In genomic region chr4:155892438-155893211, GRCm38 (mm10) we compare ENCODE assay signal across 8 mouse cellular contexts. TPM values are rescaled to one million over a fixed set of nuclear protein-coding genes. Genes with fewer than 3 reads are reported as not detected.
A peak's percentile ranks its signal among the peaks of the same experiment; 100 is the strongest.
DNase-seq lines count a peak whose midpoint lies in the region; TF ChIP-seq lines count a peak whose summit lies in the region.

No protein-coding gene starts in this region.

- DNase-seq in right cerebral cortex, adult 2 months (ENCODE audit: low spot score in 2 of 2): peak; percentile 36 to 41
- DNase-seq in right cerebral cortex, adult 18-20 months: no peak
- DNase-seq in brain, embryonic 14.5 days (ENCODE audit: low read depth): peak; percentile 56
- DNase-seq in frontal cortex, postnatal 14 days (ENCODE audit: low spot score in 2 of 2): peak; percentile 27 to 34
- DNase-seq in kidney, postnatal 36 days: peak; percentile 30 to 55
- peak; percentile 53 to 62 for DNase-seq in lung, postnatal 4 days
- DNase-seq in spleen, postnatal 4 days (ENCODE audit: low spot score in 2 of 2): peak; percentile 56 to 84
- DNase-seq in urinary bladder, postnatal 14 days (ENCODE audit: low spot score): no peak

- TF ChIP-seq POLR2A in brain, embryonic 14.5 days (IDR thresholded peaks at IDR 0.05; ENCODE audit: borderline replicate concordance, extremely low read depth, insufficient read depth, insufficient read length, poor library complexity, severe bottlenecking): no peak

- no peak for TF ChIP-seq CTCF in brain, embryonic 14.5 days (IDR thresholded peaks at IDR 0.05; ENCODE audit: borderline replicate concordance, extremely low read depth, insufficient read depth, insufficient read length)

RNA-seq across cellular contexts. Expression of gene Acap3, which starts 1.0 kb away (rescaled TPM):
- 128 and 130 TPM in 2 replicates for polyA plus RNA-seq in brain, embryonic 14.5 days (2012; rRNA removed)

RNA-seq across cellular contexts. Expression of gene Pusl1, which starts 1.0 kb away (rescaled TPM):
- 75.1 and 115 TPM in 2 replicates for polyA plus RNA-seq in brain, embryonic 14.5 days (2012; rRNA removed)

RNA-seq across cellular contexts. Expression of gene Ints11, which starts 23.3 kb away (rescaled TPM):
- 69.1 and 96.2 TPM in 2 replicates for polyA plus RNA-seq in brain, embryonic 14.5 days (2012; rRNA removed)

RNA-seq across cellular contexts. Expression of gene Cptp, which starts 23.4 kb away (rescaled TPM):
- polyA plus RNA-seq in brain, embryonic 14.5 days (2012; rRNA removed): 29.0 and 30.0 TPM in 2 replicates

RNA-seq across cellular contexts. Expression of gene Tas1r3, which starts 29.5 kb away (rescaled TPM):
- polyA plus RNA-seq in brain, embryonic 14.5 days (2012; rRNA removed): 0.77 and 0.83 TPM in 2 replicates

Comparison
In these comparisons a context has a peak if more than half of its experiments do, and no peak if none do; other contexts are left out.
1. DNase-seq: peak in right cerebral cortex, adult 2 months (2 of 2), brain, embryonic 14.5 days (single experiment), frontal cortex, postnatal 14 days (2 of 2), kidney, postnatal 36 days (2 of 2), lung, postnatal 4 days (2 of 2) and spleen, postnatal 4 days (2 of 2); none in right cerebral cortex, adult 18-20 months (single experiment) and urinary bladder, postnatal 14 days (single experiment).